8 mouse cellular contexts compared by ENCODE assay signal in genomic region chr11:52268104-52268835, GRCm38 (mm10). TPM values are rescaled to one million over a fixed set of nuclear protein-coding genes. Genes with fewer than 3 reads are reported as not detected.
A peak's percentile ranks its signal among the peaks of the same experiment; 100 is the strongest.
DNase-seq lines count a peak whose midpoint lies in the region; ATAC-seq and TF ChIP-seq lines count a peak whose summit lies in the region.

No protein-coding gene starts in this region.

- H3K27ac ChIP-seq in kidney, embryonic 16.5 days (ENCODE audit: low read length): peak overlapping the region; percentile 27; the same call in 1 of the 2 replicates
- H3K27ac ChIP-seq in bone marrow, adult 2 months (ENCODE audit: control insufficient read depth, insufficient read depth, low read depth, low read length, poor library complexity): peak overlapping the region; percentile 59
- peak overlapping the region; percentile 48; the same call in 1 of the 2 replicates for H3K27ac ChIP-seq in limb, embryonic 14.5 days (replicated peaks; ENCODE audit: low read depth, low read length)
- no peak overlapping the region for H3K27ac ChIP-seq in stomach, embryonic 15.5 days

- TF ChIP-seq POLR2A in bone marrow, adult 2 months (IDR thresholded peaks at IDR 0.05; ENCODE audit: borderline replicate concordance, control insufficient read depth, low read depth, low read length): no peak
- no peak for TF ChIP-seq POLR2A in limb, embryonic 14.5 days (IDR thresholded peaks at IDR 0.05; ENCODE audit: borderline replicate concordance, extremely low read depth, insufficient read depth, insufficient read length)

- H3K36me3 ChIP-seq in kidney, embryonic 16.5 days (ENCODE audit: insufficient read depth, low read length): no peaks in the 10 kb centered on the region
- H3K36me3 ChIP-seq in limb, embryonic 14.5 days (ENCODE audit: control insufficient read depth, insufficient read depth, low read length): no peaks in the 10 kb centered on the region
- no peaks in the 10 kb centered on the region for H3K36me3 ChIP-seq in stomach, embryonic 15.5 days

- H3K4me3 ChIP-seq in kidney, embryonic 16.5 days (ENCODE audit: low read length): no peak overlapping the region
- no peak overlapping the region for H3K4me3 ChIP-seq in bone marrow, adult 2 months (replicated peaks; ENCODE audit: control insufficient read depth, low read depth, low read length)
- H3K4me3 ChIP-seq in limb, embryonic 14.5 days (replicated peaks; ENCODE audit: low read length): no peak overlapping the region
- H3K4me3 ChIP-seq in stomach, embryonic 15.5 days (replicated peaks): no peak overlapping the region

- peak; percentile 52; the same call in 1 of the 2 replicates for ATAC-seq in kidney, embryonic 16.5 days (ENCODE audit: low FRiP score, low TSS enrichment)
- no peak for ATAC-seq in limb, embryonic 14.5 days (ENCODE audit: low FRiP score, low read depth)
- 0 out of 2 replicates have a peak, but pooled peaks have one; percentile 36 for ATAC-seq in stomach, embryonic 15.5 days (ENCODE audit: insufficient read depth, low FRiP score, low read depth)

- 51% methylated on average over 7 of the region's 7 CpGs for WGBS in kidney, embryonic 16.5 days
- WGBS in bone marrow, adult 2 months: 24% methylated on average over 7 of the region's 7 CpGs
- 63% methylated on average over 7 of the region's 7 CpGs for WGBS in limb, embryonic 14.5 days
- WGBS in stomach, embryonic 15.5 days: 55% methylated on average over 7 of the region's 7 CpGs

- no peaks in the 10 kb centered on the region for H3K9me3 ChIP-seq in kidney, embryonic 16.5 days (ENCODE audit: low read length)
- no peaks in the 10 kb centered on the region for H3K9me3 ChIP-seq in limb, embryonic 14.5 days (ENCODE audit: control insufficient read depth, low read length)
- no peaks in the 10 kb centered on the region for H3K9me3 ChIP-seq in stomach, embryonic 15.5 days

- no peak for DNase-seq in kidney, adult 8-10 months
- no peak for DNase-seq in limb, embryonic 14.5 days (ENCODE audit: low spot score)
- no peak for DNase-seq in right cerebral cortex, adult 18-20 months
- DNase-seq in urinary bladder, postnatal 36 days (ENCODE audit: low spot score in 2 of 2): no peak
- DNase-seq in right cerebral cortex, postnatal 4 days: no peak

- H3K4me1 ChIP-seq in kidney, embryonic 16.5 days (ENCODE audit: insufficient read depth, low read length): peaks cover 32% of the 10 kb centered on the region; the same call in 1 of the 2 replicates
- peaks cover 2% of the 10 kb centered on the region for H3K4me1 ChIP-seq in bone marrow, adult 2 months (ENCODE audit: control insufficient read depth, insufficient read depth, low read length)
- H3K4me1 ChIP-seq in limb, embryonic 14.5 days (ENCODE audit: control insufficient read depth, insufficient read depth, low read length): peaks cover 13% of the 10 kb centered on the region
- H3K4me1 ChIP-seq in stomach, embryonic 15.5 days: peaks cover 24% of the 10 kb centered on the region

- TF ChIP-seq CTCF in bone marrow, adult 2 months (IDR thresholded peaks at IDR 0.05; ENCODE audit: control insufficient read depth, insufficient read depth, low read length): no peak

- H3K4me2 ChIP-seq in kidney, embryonic 16.5 days (replicated peaks; ENCODE audit: low read depth, low read length): no peak overlapping the region
- H3K4me2 ChIP-seq in limb, embryonic 14.5 days (replicated peaks; ENCODE audit: low read depth, low read length, severe bottlenecking): no peak overlapping the region
- no peak overlapping the region for H3K4me2 ChIP-seq in stomach, embryonic 15.5 days

- no peaks in the 10 kb centered on the region for H3K27me3 ChIP-seq in kidney, embryonic 16.5 days (ENCODE audit: insufficient read depth, low read length)
- H3K27me3 ChIP-seq in limb, embryonic 14.5 days (ENCODE audit: control insufficient read depth, insufficient read depth, low read length): no peaks in the 10 kb centered on the region
- H3K27me3 ChIP-seq in stomach, embryonic 15.5 days (replicated peaks): no peaks in the 10 kb centered on the region

- no peak overlapping the region for H3K9ac ChIP-seq in kidney, embryonic 16.5 days (replicated peaks; ENCODE audit: low read length)
- H3K9ac ChIP-seq in limb, embryonic 14.5 days (ENCODE audit: low read depth, low read length, severe bottlenecking): no peak overlapping the region
- H3K9ac ChIP-seq in stomach, embryonic 15.5 days: no peak overlapping the region

RNA-seq across cellular contexts. Expression of gene Tcf7, which starts 14.5 kb away (rescaled TPM):
- 5.6 and 7.1 TPM in 2 replicates for polyA plus RNA-seq in kidney, embryonic 16.5 days (2015; fragmentation: Nextera tagmentation; extraction: Ambion mirVana)
- 2.6 TPM in 2 replicates for polyA plus RNA-seq in bone marrow, adult 2 months (2011; ENCODE audit: insufficient read depth, insufficient read length, low replicate concordance, missing spikeins)
- polyA plus RNA-seq in limb, embryonic 14.5 days (2012; rRNA removed): 14.0 and 17.6 TPM in 2 replicates
- 13.2 and 14.4 TPM in 2 replicates for polyA plus RNA-seq in limb, embryonic 14.5 days (2014; fragmentation: Nextera tagmentation; extraction: Ambion mirVana)
- polyA plus RNA-seq in stomach, embryonic 15.5 days (2015; fragmentation: Nextera tagmentation; extraction: Ambion mirVana): 7.5 and 7.6 TPM in 2 replicates

RNA-seq across cellular contexts. Expression of gene Skp1a, which starts 36.5 kb away (rescaled TPM):
- polyA plus RNA-seq in kidney, embryonic 16.5 days (2015; fragmentation: Nextera tagmentation; extraction: Ambion mirVana): 742 and 792 TPM in 2 replicates
- 102 and 171 TPM in 2 replicates for polyA plus RNA-seq in bone marrow, adult 2 months (2011; ENCODE audit: insufficient read depth, insufficient read length, low replicate concordance, missing spikeins)
- polyA plus RNA-seq in limb, embryonic 14.5 days (2012; rRNA removed): 134 and 172 TPM in 2 replicates
- 746 and 751 TPM in 2 replicates for polyA plus RNA-seq in limb, embryonic 14.5 days (2014; fragmentation: Nextera tagmentation; extraction: Ambion mirVana)
- 657 and 713 TPM in 2 replicates for polyA plus RNA-seq in stomach, embryonic 15.5 days (2015; fragmentation: Nextera tagmentation; extraction: Ambion mirVana)

RNA-seq across cellular contexts. Expression of gene Olfr1371, which starts 54.5 kb away (rescaled TPM):
- polyA plus RNA-seq in kidney, embryonic 16.5 days (2015; fragmentation: Nextera tagmentation; extraction: Ambion mirVana): not detected in 2 replicates
- polyA plus RNA-seq in bone marrow, adult 2 months (2011; ENCODE audit: insufficient read depth, insufficient read length, low replicate concordance, missing spikeins): not detected in 2 replicates
- not detected in 2 replicates for polyA plus RNA-seq in limb, embryonic 14.5 days (2012; rRNA removed)
- not detected in 2 replicates for polyA plus RNA-seq in limb, embryonic 14.5 days (2014; fragmentation: Nextera tagmentation; extraction: Ambion mirVana)
- not detected in 2 replicates for polyA plus RNA-seq in stomach, embryonic 15.5 days (2015; fragmentation: Nextera tagmentation; extraction: Ambion mirVana)
